Mouse (Mus musculus): ENCODE results near the gene Tdp1. TPM values are rescaled to one million over a fixed set of nuclear protein-coding genes. Genes with fewer than 3 reads are reported as not detected.
"Not testable (repeated sequence)": the region's sequence is repeated elsewhere in the genome, so short reads cannot be mapped to it uniquely, and the experiment has no call there.

Tdp1 gene
- polyA plus RNA-seq, 1 experiment from 2014 or later, result 59.3 TPM

GRCm38 (mm10) chr12:99964301-99965202 is 80.2 kb downstream of the Tdp1 start, which contains the start of gene Kcnk13:
TSS of gene Kcnk13 (plus strand) at chr12:99964499.
- peak; percentile 79 for ATAC-seq (replicated peaks; ENCODE audit: low FRiP score)
- H3K9me3 ChIP-seq (replicated peaks), result no peaks in the 10 kb centered on the region
- WGBS, result 2% methylated on average over 39 of the region's 39 CpGs
- H3K4me2 ChIP-seq, result peak within 1 kb of the TSS; percentile 97
- H3K36me3 ChIP-seq, result no peaks in the 10 kb centered on the region
- peak within 1 kb of the TSS; percentile 52 for H3K4me3 ChIP-seq (replicated peaks)
- H3K4me1 ChIP-seq, result peaks cover 25% of the 10 kb centered on the region
- H3K27ac ChIP-seq, result no peak within 1 kb of the TSS
- peaks cover 86% of the 10 kb centered on the region for H3K27me3 ChIP-seq
- H3K9ac ChIP-seq, result peak within 1 kb of the TSS; percentile 36

- ATAC-seq (replicated peaks; ENCODE audit: low FRiP score), result peak; percentile 12
- H3K9me3 ChIP-seq (replicated peaks), result no peaks in the 10 kb centered on the region
- H3K4me2 ChIP-seq, result peak overlapping the region; percentile 97
- H3K4me1 ChIP-seq, result peaks cover 25% of the 10 kb centered on the region
- peak overlapping the region; percentile 52 for H3K4me3 ChIP-seq (replicated peaks)
- H3K27me3 ChIP-seq, result peaks cover 84% of the 10 kb centered on the region
- no peak overlapping the region for H3K27ac ChIP-seq
- no peaks in the 10 kb centered on the region for H3K36me3 ChIP-seq
- WGBS, result under 1% methylated on average over 75 of the region's 77 CpGs
- peak overlapping the region; percentile 36 for H3K9ac ChIP-seq
Observed at GRCm38 (mm10) chr12:99965203-99966115, 81.1 kb downstream of the Tdp1 start.

GRCm38 (mm10) chr12:99966116-99966770 is 81.9 kb downstream of the Tdp1 start:
- Histone ChIP-seq H3K4me1 (peaks cover 25% of the 10 kb centered on the region), H3K27me3 (peaks cover 82% of the 10 kb centered on the region), H3K4me2 (peak overlapping the region; percentile 97), H3K27ac (no peak overlapping the region), H3K9ac (peak overlapping the region; percentile 36; the same call in 1 of the 2 replicates), H3K36me3 (no peaks in the 10 kb centered on the region), H3K9me3 (replicated peaks) (no peaks in the 10 kb centered on the region), H3K4me3 (replicated peaks) (peak overlapping the region; percentile 52)
- ATAC-seq (replicated peaks; ENCODE audit: low FRiP score), result no peak; the same call in 1 of the 2 replicates
- WGBS, result 3% methylated on average over 25 of the region's 25 CpGs

- 11% methylated on average over 12 of the region's 12 CpGs for WGBS
- H3K27ac ChIP-seq, result no peak overlapping the region
- peaks cover 25% of the 10 kb centered on the region for H3K4me1 ChIP-seq
- ATAC-seq (replicated peaks; ENCODE audit: low FRiP score), result no peak
- peak overlapping the region; percentile 3 for H3K4me2 ChIP-seq
- H3K9ac ChIP-seq, result no peak overlapping the region
- H3K27me3 ChIP-seq, result peaks cover 77% of the 10 kb centered on the region
- no peaks in the 10 kb centered on the region for H3K9me3 ChIP-seq (replicated peaks)
- no peaks in the 10 kb centered on the region for H3K36me3 ChIP-seq
- no peak overlapping the region for H3K4me3 ChIP-seq (replicated peaks)
Observed at GRCm38 (mm10) chr12:99966881-99967363, 82.6 kb downstream of the Tdp1 start.

- ATAC-seq (replicated peaks; ENCODE audit: low FRiP score), result no peak
- H3K36me3 ChIP-seq, result no peaks in the 10 kb centered on the region
- H3K9ac ChIP-seq, result no peak overlapping the region
- no peak overlapping the region for H3K4me3 ChIP-seq (replicated peaks)
- peaks cover 57% of the 10 kb centered on the region for H3K27me3 ChIP-seq
- H3K9me3 ChIP-seq (replicated peaks), result no peaks in the 10 kb centered on the region; the same call in 1 of the 2 replicates
- WGBS, result 65% methylated on average over 4 of the region's 4 CpGs
- H3K4me2 ChIP-seq, result no peak overlapping the region
- peaks cover 16% of the 10 kb centered on the region for H3K4me1 ChIP-seq
- no peak overlapping the region for H3K27ac ChIP-seq
Observed at GRCm38 (mm10) chr12:99969906-99970305, 85.6 kb downstream of the Tdp1 start.

- not testable (repeated sequence) for H3K9me3 ChIP-seq (replicated peaks); H3K4me3 ChIP-seq (replicated peaks); H3K9ac ChIP-seq; H3K4me2 ChIP-seq; H3K27ac ChIP-seq; ATAC-seq (replicated peaks; ENCODE audit: low FRiP score); H3K36me3 ChIP-seq; H3K4me1 ChIP-seq
- H3K27me3 ChIP-seq, result peaks cover 42% of the 10 kb centered on the region
- 70% methylated on average over 7 of the region's 7 CpGs for WGBS
Observed at GRCm38 (mm10) chr12:99971205-99971894, 87.0 kb downstream of the Tdp1 start.

- Histone ChIP-seq H3K36me3 (no peaks in the 10 kb centered on the region), H3K4me2 (no peak overlapping the region), H3K9me3 (replicated peaks) (no peaks in the 10 kb centered on the region; the same call in 1 of the 2 replicates), H3K4me3 (replicated peaks) (no peak overlapping the region), H3K27me3 (peaks cover 27% of the 10 kb centered on the region), H3K4me1 (no peaks in the 10 kb centered on the region), H3K9ac (no peak overlapping the region), H3K27ac (no peak overlapping the region)
- WGBS, result 63% methylated on average over 7 of the region's 7 CpGs
- ATAC-seq (replicated peaks; ENCODE audit: low FRiP score), result no peak
Observed at GRCm38 (mm10) chr12:99972825-99973224, 88.5 kb downstream of the Tdp1 start.

- Histone ChIP-seq H3K27ac (no peak overlapping the region), H3K4me2 (no peak overlapping the region), H3K36me3 (no peaks in the 10 kb centered on the region), H3K4me3 (replicated peaks) (no peak overlapping the region), H3K9ac (no peak overlapping the region), H3K4me1 (no peaks in the 10 kb centered on the region), H3K9me3 (replicated peaks) (no peaks in the 10 kb centered on the region; the same call in 1 of the 2 replicates), H3K27me3 (peaks cover 19% of the 10 kb centered on the region)
- ATAC-seq (replicated peaks; ENCODE audit: low FRiP score), result no peak
- 84% methylated on average over 1 of the region's 1 CpGs for WGBS
Observed at GRCm38 (mm10) chr12:99973659-99974058, 89.3 kb downstream of the Tdp1 start.

- H3K36me3 ChIP-seq, result no peaks in the 10 kb centered on the region
- WGBS, result 88% methylated on average over 4 of the region's 4 CpGs
- H3K9me3 ChIP-seq (replicated peaks), result no peaks in the 10 kb centered on the region
- no peak overlapping the region for H3K27ac ChIP-seq
- no peak for ATAC-seq (replicated peaks; ENCODE audit: low FRiP score)
- H3K4me2 ChIP-seq, result no peak overlapping the region
- H3K27me3 ChIP-seq, result no peaks in the 10 kb centered on the region
- H3K9ac ChIP-seq, result no peak overlapping the region
- no peak overlapping the region for H3K4me3 ChIP-seq (replicated peaks)
- H3K4me1 ChIP-seq, result no peaks in the 10 kb centered on the region
Observed at GRCm38 (mm10) chr12:99979541-99979940, 95.2 kb downstream of the Tdp1 start.

GRCm38 (mm10) chr12:99986797-99987196 is 102.5 kb downstream of the Tdp1 start:
- Histone ChIP-seq H3K4me3 (replicated peaks) (no peak overlapping the region), H3K36me3 (no peaks in the 10 kb centered on the region), H3K4me1 (no peaks in the 10 kb centered on the region), H3K27ac (no peak overlapping the region), H3K27me3 (no peaks in the 10 kb centered on the region), H3K9ac (no peak overlapping the region), H3K9me3 (replicated peaks) (0 out of 2 replicates have a peak, but pooled peaks cover 3% of the 10 kb centered on the region), H3K4me2 (no peak overlapping the region)
- no peak for ATAC-seq (replicated peaks; ENCODE audit: low FRiP score)
- 92% methylated on average over 5 of the region's 5 CpGs for WGBS

GRCm38 (mm10) chr12:99988144-99988543 is 103.8 kb downstream of the Tdp1 start:
- H3K27me3 ChIP-seq, result no peaks in the 10 kb centered on the region
- H3K9ac ChIP-seq, result no peak overlapping the region
- no peak overlapping the region for H3K27ac ChIP-seq
- no peak overlapping the region for H3K4me2 ChIP-seq
- H3K4me3 ChIP-seq (replicated peaks), result no peak overlapping the region
- no peaks in the 10 kb centered on the region for H3K4me1 ChIP-seq
- ATAC-seq (replicated peaks; ENCODE audit: low FRiP score), result no peak
- WGBS, result 64% methylated on average over 2 of the region's 2 CpGs
- H3K36me3 ChIP-seq, result no peaks in the 10 kb centered on the region
- 0 out of 2 replicates have a peak, but pooled peaks cover 3% of the 10 kb centered on the region for H3K9me3 ChIP-seq (replicated peaks)

Measured in kidney, embryonic 15.5 days (tissue).